Mouse (Mus musculus): ENCODE measurements around the gene Slc25a12.

The Slc25a12 gene

DNA sequence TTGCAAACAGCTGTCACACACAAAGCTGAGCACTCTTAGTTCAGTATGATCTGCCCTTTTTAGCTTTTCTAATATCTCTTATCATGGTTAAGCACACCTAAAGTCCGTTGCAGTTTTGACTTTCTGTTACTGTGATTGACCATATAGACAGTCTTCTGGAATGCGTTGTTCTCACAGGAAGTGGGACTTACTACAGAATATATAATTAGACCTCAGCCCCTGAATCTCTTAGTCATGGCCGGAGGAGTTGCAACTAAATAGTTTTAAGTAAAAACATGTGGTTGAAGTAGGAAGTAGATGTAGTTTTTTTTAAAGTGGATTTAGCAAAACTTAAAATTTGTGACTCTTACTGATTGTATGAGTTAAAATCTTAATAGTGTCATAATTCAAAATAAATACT is 119.5 kb downstream of the Slc25a12 start:
- no peak for DNase-seq (ENCODE audit: low spot score)

DNA sequence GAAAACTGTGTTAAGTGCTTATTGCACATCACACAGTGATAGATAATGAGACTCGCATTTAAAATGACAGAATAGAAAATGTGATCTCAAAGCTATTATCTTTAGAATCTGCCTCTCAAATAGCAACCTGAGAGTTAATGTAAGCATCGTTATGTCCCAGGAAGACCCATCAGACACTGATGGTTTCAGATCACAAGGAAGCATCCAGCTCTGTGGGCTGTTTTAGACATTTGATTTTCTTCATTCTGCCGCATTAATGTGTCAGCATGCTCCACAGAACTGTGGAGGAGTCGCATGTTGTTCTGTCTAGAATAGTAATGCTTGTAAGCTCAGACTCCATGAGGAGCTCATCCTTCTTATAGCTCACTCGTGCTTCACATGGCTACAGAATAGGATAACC is 121.5 kb downstream of the Slc25a12 start:
- no peak for DNase-seq (ENCODE audit: low spot score)

DNA sequence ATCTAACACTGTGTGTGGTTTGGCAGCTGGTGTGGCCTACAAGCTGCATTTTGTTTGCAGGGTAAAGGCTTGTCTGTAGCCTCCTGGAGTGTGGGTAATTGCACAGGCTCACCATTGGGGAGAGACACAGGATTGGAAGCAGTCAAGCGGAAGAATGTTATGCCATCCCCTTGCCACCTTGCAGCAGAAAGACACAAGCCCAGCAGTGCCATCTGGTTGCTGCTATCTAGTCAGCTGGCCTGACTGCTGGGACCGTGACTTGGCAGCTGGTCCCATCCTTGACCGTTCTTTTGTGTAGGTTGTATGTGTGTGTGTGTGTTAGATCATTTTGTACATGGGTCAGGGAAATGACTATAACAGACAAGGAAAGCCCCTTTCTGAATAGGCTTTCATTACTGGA is 122.1 kb downstream of the Slc25a12 start:
- no peak for DNase-seq (ENCODE audit: low spot score)

DNA sequence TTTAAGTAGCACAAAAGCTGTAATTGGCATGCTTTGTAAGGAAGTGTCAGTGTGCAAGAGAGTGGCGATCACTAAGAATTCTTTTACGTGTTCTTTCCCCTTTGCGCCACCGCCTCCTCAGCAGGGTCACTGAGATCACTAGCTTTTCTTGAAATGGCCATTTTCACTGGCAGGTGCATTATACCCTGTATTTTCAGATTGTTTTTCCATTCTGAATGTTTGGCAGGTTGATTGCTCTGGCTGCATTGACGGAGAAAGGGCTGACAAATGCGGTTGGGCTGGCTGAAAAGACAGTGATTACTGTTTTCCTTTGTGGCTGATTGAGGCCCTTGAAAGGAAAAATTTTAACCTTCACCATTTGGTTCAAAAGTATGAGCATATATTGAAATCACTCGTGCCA is 122.7 kb downstream of the Slc25a12 start:
- DNase-seq (ENCODE audit: low spot score): no peak

DNA sequence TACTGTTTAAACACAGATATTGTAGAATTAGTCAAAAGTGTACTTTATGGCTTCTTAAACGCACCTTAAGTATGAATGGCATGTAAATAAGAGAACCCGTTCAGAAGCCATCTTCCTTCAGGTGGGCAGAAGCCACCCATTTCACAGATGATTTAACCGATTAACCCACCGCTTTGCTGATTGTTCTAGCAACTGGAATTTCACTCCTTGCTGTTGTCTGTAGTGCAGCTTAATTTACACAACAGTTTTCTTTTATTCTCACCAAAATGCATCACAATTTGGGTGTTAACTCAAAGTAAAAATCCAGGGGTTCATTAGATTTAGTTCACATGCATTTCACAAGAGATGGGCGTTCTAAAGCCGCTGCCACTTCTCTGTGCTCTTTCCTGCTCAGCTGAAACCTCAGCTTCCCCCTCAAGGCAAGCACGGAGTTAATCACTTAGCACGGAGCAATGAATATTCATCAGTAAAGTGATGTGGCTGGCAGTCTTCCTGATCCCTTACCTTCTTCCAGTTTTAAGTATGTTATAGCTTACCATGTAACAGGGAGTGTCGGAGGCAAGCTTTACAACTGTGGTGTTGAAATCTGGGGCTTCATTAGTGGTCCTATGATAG is 124.4 kb downstream of the Slc25a12 start:
- no peak for DNase-seq (ENCODE audit: low spot score)

DNA sequence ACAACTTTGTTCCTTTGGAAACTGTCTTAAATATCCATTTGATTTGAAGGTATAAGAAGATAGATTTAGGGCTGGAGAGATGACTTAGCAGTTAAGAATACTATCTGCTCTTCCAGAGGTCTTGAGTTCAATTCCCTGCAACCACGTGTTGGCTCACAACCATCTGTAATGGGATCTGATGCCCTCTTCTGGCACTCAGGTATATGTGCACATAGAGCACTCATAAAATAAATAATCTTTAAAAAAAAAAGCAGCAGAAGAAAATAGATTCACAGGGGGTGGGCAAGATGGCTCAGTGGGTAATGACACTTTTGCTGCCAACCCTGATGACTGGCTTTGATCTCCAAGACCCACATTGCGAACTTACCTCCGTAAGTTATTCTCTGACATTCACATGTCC is 125.4 kb downstream of the Slc25a12 start:
- DNase-seq (ENCODE audit: low spot score): no peak

DNA sequence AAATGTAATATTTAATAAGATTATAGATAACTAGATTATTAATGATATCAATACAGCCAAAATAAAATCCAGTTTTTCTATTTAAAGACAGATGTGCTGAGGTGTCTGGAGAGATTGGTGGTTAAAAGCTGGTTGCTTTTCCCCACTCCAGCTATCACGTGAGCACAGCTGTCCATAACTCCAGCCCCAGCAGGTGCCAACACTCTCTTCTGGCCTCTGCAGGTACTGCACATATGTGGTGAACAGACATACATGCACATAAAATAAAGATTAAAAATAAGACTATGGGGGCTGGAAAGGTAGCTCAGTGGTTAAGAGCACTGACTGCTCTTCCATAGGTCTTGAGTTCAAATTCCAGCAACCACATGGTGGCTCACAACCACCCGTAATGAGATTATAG is 126.0 kb downstream of the Slc25a12 start:
- no peak for DNase-seq (ENCODE audit: low spot score)

DNA sequence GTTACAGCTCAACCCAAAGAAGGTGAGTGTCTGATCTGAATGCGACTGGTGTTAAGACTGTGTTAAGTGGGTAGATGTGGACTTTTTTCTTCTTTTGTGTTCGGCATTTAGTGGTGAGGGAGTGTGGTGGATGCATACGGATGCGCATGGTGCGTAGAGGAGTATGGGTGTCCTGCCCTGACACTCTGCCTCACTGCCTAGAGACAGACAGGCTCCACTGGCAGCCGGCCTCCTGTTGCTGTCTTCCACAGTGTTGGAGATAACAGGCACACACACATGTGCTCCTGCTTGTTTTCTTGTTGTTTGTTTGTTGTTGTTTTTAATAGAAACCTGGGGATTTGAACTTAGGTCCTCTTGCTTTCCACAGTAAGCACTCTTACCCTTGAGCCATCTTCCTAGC is 131.5 kb downstream of the Slc25a12 start:
- no peak for DNase-seq (ENCODE audit: low spot score)

DNA sequence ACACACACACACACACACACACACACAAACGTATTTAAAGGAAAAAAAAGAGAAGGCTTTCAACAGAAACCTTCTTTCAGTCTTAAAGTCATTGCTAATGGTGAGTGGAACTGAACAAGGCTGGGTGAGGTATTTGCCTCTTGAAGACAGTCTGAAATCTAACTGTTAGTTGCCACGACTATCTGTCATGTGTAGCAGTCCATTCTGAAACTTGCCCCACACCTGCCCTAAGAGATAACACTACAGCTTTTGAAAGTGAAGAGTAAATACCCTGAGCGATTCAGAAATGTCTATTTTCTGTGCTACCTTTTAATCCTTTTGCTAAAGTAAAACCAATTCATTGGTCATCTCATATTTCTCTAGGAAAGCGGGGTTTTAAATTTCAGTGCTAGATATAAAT is 132.1 kb downstream of the Slc25a12 start:
- DNase-seq (ENCODE audit: low spot score): no peak

DNA sequence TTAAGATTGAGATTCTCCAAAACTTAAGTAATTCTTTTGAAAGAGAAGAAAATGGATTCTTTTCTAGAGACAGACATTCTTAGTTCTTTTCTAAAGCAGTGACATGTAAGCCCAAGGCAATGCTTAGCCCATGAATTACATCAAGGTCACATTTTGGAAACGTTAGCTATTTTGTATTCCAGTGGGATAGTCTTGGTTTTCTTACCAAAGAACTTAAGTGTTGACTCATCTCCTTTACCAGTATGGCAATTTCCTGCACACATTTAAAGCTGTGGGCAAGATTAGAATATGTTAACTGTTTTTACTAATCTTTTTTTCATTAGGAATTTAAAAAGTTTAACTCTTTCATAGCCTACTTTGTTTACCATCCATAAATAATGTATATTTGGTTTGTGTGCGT is 134.6 kb downstream of the Slc25a12 start:
- no peak for DNase-seq (ENCODE audit: low spot score)

DNA sequence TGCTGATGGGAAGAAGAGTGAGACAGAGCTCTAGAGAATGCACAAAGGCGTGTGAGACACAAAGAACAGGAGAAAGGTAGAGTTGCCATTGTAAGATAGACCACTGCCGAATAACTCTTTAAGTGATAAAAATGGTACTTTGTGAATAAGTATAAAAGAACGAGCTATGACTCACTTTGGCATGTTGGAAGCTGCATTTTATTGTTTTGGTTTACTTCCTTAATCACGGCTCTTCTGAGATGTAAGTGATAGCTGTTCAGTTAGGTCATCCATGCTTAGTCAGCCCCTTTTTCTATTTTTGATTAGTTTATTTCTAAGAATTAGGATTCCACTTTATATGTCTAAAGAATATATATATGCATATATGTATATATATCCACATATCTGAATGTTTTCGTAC is 135.6 kb downstream of the Slc25a12 start:
- DNase-seq (ENCODE audit: low spot score): no peak

DNA sequence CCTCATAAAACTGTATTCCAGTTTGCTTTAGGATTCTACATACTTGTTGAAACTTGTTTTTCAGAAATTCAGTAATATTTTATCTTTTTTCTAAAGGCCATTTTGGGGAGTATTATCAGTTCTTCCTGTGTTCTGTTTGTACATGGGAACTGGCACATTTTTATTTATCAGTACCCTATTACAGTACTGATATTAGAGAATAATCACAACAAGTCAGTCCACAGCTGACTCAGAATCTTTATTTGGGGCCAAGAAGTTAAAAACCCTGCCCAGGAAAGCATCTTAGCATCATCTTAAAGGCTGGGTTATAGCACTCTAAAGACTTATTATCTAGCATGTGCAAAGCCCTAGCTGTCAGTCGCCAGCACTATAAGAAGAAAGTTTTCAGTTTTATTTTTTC is 137.9 kb downstream of the Slc25a12 start:
- DNase-seq (ENCODE audit: low spot score): no peak

DNA sequence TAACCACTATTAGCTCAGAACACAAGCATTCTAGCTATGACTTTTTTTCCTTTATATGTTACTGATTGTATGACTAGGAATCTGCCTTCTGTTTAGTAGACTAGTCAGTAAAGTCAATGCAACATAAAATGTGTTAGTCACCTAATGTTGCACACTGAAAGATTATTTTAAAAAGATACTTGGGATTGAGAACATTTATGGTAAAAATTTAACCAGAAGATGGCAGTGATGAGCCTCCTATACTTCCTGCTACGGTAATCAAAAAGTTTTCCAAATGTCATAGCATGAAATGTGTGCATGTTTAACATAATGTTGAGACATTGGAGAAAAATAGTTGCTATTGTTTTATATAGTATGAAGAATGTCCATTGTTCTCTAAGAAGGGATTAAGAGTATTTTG is 140.2 kb downstream of the Slc25a12 start:
- DNase-seq (ENCODE audit: low spot score): no peak

Data from urinary bladder, postnatal 25 days (tissue).